Mouse (Mus musculus) heart, postnatal 14 days (tissue): ENCODE measurements around the gene Pcdh7. TPM values are rescaled to one million over a fixed set of nuclear protein-coding genes. Genes with fewer than 3 reads are reported as not detected.
"Not testable (repeated sequence)": the region's sequence is repeated elsewhere in the genome, so short reads cannot be mapped to it uniquely, and the experiment has no call there.

Experiments used
- DNase-seq, 2 experiments: peaks; one replicate each; pipeline ENCODE4 v3.0.0; 2021 to 2022
- intact Hi-C: fragments of 180-260 bp; cut with DNase I; formaldehyde crosslinking; loops from one replicate; pipeline ENCODE4 v1.15.1; 2025
- long read RNA-seq, 2 experiments: library from polyadenylated mRNA; stranded (forward); transcript quantifications; one replicate each; pipeline ENCODE4 v2.0.0; 2021
- total RNA-seq, 2 experiments: library from RNA; stranded (reverse); gene quantifications; 2 replicates each; pipeline ENCODE4 v1.2.3; 2021

Gene Pcdh7
- 100 to 1,000 TPM; 113 to 135 TPM for total RNA-seq
- long read RNA-seq, experiment 1, full-length matches to known transcripts, result 11 of 20 reads
- long read RNA-seq, experiment 1, partial matches to known transcripts, result 3 of 20 reads
- long read RNA-seq, experiment 1, other reads (novel, unspliced or antisense), result 6 of 20 reads
- long read RNA-seq, experiment 2, full-length matches to known transcripts, result 7 of 12 reads
- long read RNA-seq, experiment 2, partial matches to known transcripts, result 0 of 12 reads
- long read RNA-seq, experiment 2, other reads (novel, unspliced or antisense), result 5 of 12 reads

- peak; percentile 43 to 55 for DNase-seq
- intact Hi-C loops, result loop anchor here (5.0 to 10.0 kb wide), 4 partner anchors 39 to 1019 kb away; no protein-coding TSS in a partner anchor
These were observed at the start of gene Pcdh7 for GRCm38 (mm10) chr5:57717906-57718875. Pcdh7 (plus strand) TSS chr5:57717967.

GRCm38 (mm10) chr5:57676970-57677369, 40.8 kb upstream of the Pcdh7 start:
- DNase-seq, intact Hi-C loops: not testable (repeated sequence)

GRCm38 (mm10) chr5:57708396-57708795, 9.4 kb upstream of the Pcdh7 start:
- intact Hi-C loops, result no loop called here
- no peak for DNase-seq

- intact Hi-C loops, result loop anchor here (2.0 to 10.0 kb wide), 2 partner anchors 331 to 1113 kb away; no protein-coding TSS in a partner anchor
- peak in 1 of 2 experiments; percentile 16 for DNase-seq
These were observed 3.8 kb upstream of the Pcdh7 start for GRCm38 (mm10) chr5:57713980-57714379.

GRCm38 (mm10) chr5:57714621-57715523, 2.9 kb upstream of the Pcdh7 start:
- DNase-seq, result peak; percentile 38 to 64
- intact Hi-C loops, result loop anchor here (2.0 to 10.0 kb wide), 5 partner anchors 42 to 1112 kb away; no protein-coding TSS in a partner anchor

GRCm38 (mm10) chr5:57715524-57716400, 2.0 kb upstream of the Pcdh7 start:
- peak; percentile 73 to 75 for DNase-seq
- intact Hi-C loops, result loop anchor here (2.0 to 10.0 kb wide), 5 partner anchors 42 to 1111 kb away; no protein-coding TSS in a partner anchor

GRCm38 (mm10) chr5:57716421-57717237, 1.1 kb upstream of the Pcdh7 start:
- intact Hi-C loops, result loop anchor here (5.0 to 10.0 kb wide), 4 partner anchors 41 to 1021 kb away; no protein-coding TSS in a partner anchor
- DNase-seq, result peak; percentile 36 to 67

- intact Hi-C loops, result loop anchor here (5.0 to 10.0 kb wide), 4 partner anchors 40 to 1020 kb away; no protein-coding TSS in a partner anchor
- DNase-seq, result peak; percentile 64 to 65
These were observed 395 bp upstream of the Pcdh7 start for GRCm38 (mm10) chr5:57717238-57717905.

- DNase-seq, result peak; percentile 61 to 72
- intact Hi-C loops, result loop anchor here (5.0 to 10.0 kb wide), 4 partner anchors 38 to 1018 kb away; no protein-coding TSS in a partner anchor
These were observed 1.3 kb downstream of the Pcdh7 start for GRCm38 (mm10) chr5:57718876-57719593.

- intact Hi-C loops, result loop anchor here (2.0 to 10.0 kb wide), 5 partner anchors 23 to 1018 kb away; no protein-coding TSS in a partner anchor
These were observed 1.9 kb downstream of the Pcdh7 start for GRCm38 (mm10) chr5:57719594-57720185.

GRCm38 (mm10) chr5:57720206-57720880, 2.6 kb downstream of the Pcdh7 start:
- DNase-seq, result no peak
- intact Hi-C loops, result loop anchor here (2.0 kb wide), 1 partner anchor 22 kb away; no protein-coding TSS in a partner anchor

More at GRCm38 (mm10) chr5:57719594-57720185, 1.9 kb downstream of the Pcdh7 start:
- peak; percentile 74 to 81 for DNase-seq

- DNase-seq, result no peak
- intact Hi-C loops, result loop anchor here (2.0 kb wide), 1 partner anchor 22 kb away; no protein-coding TSS in a partner anchor
These were observed 3.5 kb downstream of the Pcdh7 start for GRCm38 (mm10) chr5:57721148-57721712.

- intact Hi-C loops, result loop anchor here (2.0 kb wide), 1 partner anchor 21 kb away; no protein-coding TSS in a partner anchor
- DNase-seq, result no peak
These were observed 4.2 kb downstream of the Pcdh7 start for GRCm38 (mm10) chr5:57721927-57722326.

GRCm38 (mm10) chr5:57733451-57733850, 15.7 kb downstream of the Pcdh7 start:
- no peak for DNase-seq
- intact Hi-C loops, result no loop called here

GRCm38 (mm10) chr5:57735723-57736122, 18.0 kb downstream of the Pcdh7 start:
- DNase-seq, result no peak
- intact Hi-C loops, result no loop called here
